Mouse (Mus musculus): ENCODE measurements at regions not wholly inside any gene's neighbourhood (a gene's known extent, or its start where the extent isn't known, plus 50 kb on each side); places are given as distances from the start of the nearest gene placed in this dataset.
A peak's percentile ranks its signal among the peaks of the same experiment; 100 is the strongest.

DNA sequence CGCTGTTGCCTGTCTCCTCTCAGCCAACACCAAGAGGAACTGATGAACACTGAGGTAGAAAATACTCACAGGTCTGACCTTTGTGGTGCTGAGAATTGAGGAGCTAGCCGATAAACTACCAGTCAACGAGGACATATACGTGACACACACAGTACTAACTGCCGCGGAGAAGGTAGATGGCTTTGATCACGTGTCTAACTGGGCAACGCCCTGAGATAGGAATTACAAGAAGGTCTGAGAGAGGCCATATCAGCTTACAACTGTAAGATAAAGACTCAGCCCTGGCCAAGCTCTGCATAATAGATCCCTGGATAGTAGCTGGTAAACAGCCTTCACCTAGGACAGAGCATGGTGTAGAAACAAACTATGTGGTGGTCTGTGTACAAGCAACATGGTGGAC lies 418.1 kb downstream of the Lmo4 start:
- WGBS, result 92% methylated on average over 8 of the region's 8 CpGs
- ATAC-seq (replicated peaks; ENCODE audit: low FRiP score, low read depth), result no peak
- H3K4me2 ChIP-seq (ENCODE audit: low read length), result no peak overlapping the region

DNA sequence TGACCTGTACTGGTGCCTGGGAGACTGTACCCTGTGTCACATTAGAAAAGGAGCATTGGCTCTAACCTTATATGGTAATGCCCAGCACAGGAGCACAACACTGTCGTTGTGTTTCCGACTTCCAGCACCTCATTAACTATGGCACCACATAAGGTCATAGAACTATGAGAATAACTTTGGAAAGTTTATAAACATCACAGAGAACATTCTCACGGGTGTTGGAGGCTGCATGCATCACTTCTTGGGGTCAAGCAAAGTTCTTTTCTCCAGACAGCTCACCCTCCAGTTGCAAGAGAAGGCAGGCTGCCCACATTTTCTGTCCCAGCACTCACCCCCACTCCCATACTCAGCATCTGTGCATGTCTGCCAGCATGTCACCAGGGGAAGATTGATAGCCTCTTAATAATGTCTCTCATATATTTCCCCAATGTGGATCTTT lies 420.6 kb downstream of the Lmo4 start:
- no peak overlapping the region for H3K4me3 ChIP-seq (replicated peaks; ENCODE audit: low read depth, low read length)
- WGBS, result 37% methylated on average over 3 of the region's 3 CpGs
- no peak for ATAC-seq (replicated peaks; ENCODE audit: low FRiP score, low read depth)
- no peak for TF ChIP-seq CTCF (IDR thresholded peaks at IDR 0.05; ENCODE audit: low read depth)
- DNase-seq (ENCODE audit: low spot score), result peak; percentile 15
- no peaks in the 10 kb centered on the region for H3K36me3 ChIP-seq (ENCODE audit: insufficient read depth, low read length)
- H3K27ac ChIP-seq, result no peak overlapping the region
- no peaks in the 10 kb centered on the region for H3K9me3 ChIP-seq (replicated peaks; ENCODE audit: low read length)
- no peaks in the 10 kb centered on the region for H3K27me3 ChIP-seq (ENCODE audit: insufficient read depth, low read length)
- no peaks in the 10 kb centered on the region for H3K4me1 ChIP-seq (replicated peaks; ENCODE audit: insufficient read depth, low read length)
- no peak overlapping the region for H3K4me2 ChIP-seq (ENCODE audit: low read length)
- no peak overlapping the region for H3K9ac ChIP-seq (ENCODE audit: low read depth, low read length)

More for the DNA sequence above, 418.1 kb downstream of the Lmo4 start:
- Histone ChIP-seq H3K4me1 (replicated peaks; ENCODE audit: insufficient read depth, low read length) (no peaks in the 10 kb centered on the region), H3K27me3 (ENCODE audit: insufficient read depth, low read length) (no peaks in the 10 kb centered on the region), H3K9me3 (replicated peaks; ENCODE audit: low read length) (no peaks in the 10 kb centered on the region), H3K27ac (no peak overlapping the region), H3K9ac (ENCODE audit: low read depth, low read length) (no peak overlapping the region), H3K36me3 (ENCODE audit: insufficient read depth, low read length) (no peaks in the 10 kb centered on the region), H3K4me3 (replicated peaks; ENCODE audit: low read depth, low read length) (no peak overlapping the region)
- no peak for DNase-seq (ENCODE audit: low spot score)
- TF ChIP-seq CTCF (IDR thresholded peaks at IDR 0.05; ENCODE audit: low read depth), result no peak

DNA sequence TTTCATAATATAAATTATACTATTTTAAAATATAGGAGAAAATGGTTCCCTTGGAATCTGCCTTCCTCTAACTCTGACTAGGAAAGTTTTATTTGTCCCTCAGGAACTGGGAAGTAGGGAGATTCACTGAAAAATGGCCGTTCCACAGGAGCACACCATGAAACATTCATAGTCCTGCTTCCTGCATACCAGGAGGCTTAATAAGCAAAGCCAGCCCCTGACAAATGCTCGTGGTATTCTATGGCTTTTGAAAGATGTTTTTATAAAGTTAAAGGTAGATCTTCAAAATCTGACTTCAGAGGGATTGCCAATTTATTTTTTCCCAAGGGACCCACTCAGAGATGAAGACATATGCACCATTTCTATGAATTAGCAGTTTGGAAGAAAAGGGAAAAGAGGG lies 426.9 kb downstream of the Lmo4 start:
- DNase-seq (ENCODE audit: low spot score), result no peak
- Histone ChIP-seq H3K4me1 (replicated peaks; ENCODE audit: insufficient read depth, low read length) (no peaks in the 10 kb centered on the region), H3K27ac (no peak overlapping the region), H3K4me2 (ENCODE audit: low read length) (no peak overlapping the region), H3K4me3 (replicated peaks; ENCODE audit: low read depth, low read length) (no peak overlapping the region), H3K9me3 (replicated peaks; ENCODE audit: low read length) (no peaks in the 10 kb centered on the region), H3K36me3 (ENCODE audit: insufficient read depth, low read length) (no peaks in the 10 kb centered on the region), H3K9ac (ENCODE audit: low read depth, low read length) (no peak overlapping the region), H3K27me3 (ENCODE audit: insufficient read depth, low read length) (no peaks in the 10 kb centered on the region)
- WGBS, result 42% methylated on average over 2 of the region's 2 CpGs
- TF ChIP-seq CTCF (IDR thresholded peaks at IDR 0.05; ENCODE audit: low read depth), result no peak
- no peak for ATAC-seq (replicated peaks; ENCODE audit: low FRiP score, low read depth)

DNA sequence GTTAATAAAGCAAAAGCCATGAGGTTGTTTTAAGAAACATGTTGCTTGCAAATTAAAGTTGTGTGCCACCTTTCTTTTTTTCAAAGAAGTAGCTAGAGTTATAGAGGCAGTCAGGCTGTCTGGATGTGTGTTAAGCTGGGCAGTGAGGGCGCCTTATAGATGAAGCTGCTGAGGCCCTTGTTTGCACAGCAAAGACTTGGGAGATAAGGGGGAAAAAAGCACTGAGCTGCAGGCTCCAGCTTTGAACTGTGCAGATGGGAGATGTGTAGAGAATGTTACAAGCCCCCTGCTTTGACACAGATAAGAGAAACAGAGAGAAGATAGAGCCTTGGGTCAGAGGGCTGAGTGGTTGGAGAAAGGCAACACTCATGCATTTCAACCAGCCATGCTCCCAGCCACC lies 445.7 kb downstream of the Lmo4 start:
- Histone ChIP-seq H3K9ac (ENCODE audit: low read depth, low read length) (no peak overlapping the region), H3K4me3 (replicated peaks; ENCODE audit: low read depth, low read length) (no peak overlapping the region), H3K27me3 (ENCODE audit: insufficient read depth, low read length) (no peaks in the 10 kb centered on the region), H3K36me3 (ENCODE audit: insufficient read depth, low read length) (no peaks in the 10 kb centered on the region), H3K9me3 (replicated peaks; ENCODE audit: low read length) (no peaks in the 10 kb centered on the region), H3K4me2 (ENCODE audit: low read length) (no peak overlapping the region), H3K4me1 (replicated peaks; ENCODE audit: insufficient read depth, low read length) (no peaks in the 10 kb centered on the region), H3K27ac (no peak overlapping the region)
- WGBS, result 96% methylated on average over 1 of the region's 1 CpGs
- ATAC-seq (replicated peaks; ENCODE audit: low FRiP score, low read depth) (no peak), DNase-seq (ENCODE audit: low spot score) (no peak)
- TF ChIP-seq CTCF (IDR thresholded peaks at IDR 0.05; ENCODE audit: low read depth), result no peak

DNA sequence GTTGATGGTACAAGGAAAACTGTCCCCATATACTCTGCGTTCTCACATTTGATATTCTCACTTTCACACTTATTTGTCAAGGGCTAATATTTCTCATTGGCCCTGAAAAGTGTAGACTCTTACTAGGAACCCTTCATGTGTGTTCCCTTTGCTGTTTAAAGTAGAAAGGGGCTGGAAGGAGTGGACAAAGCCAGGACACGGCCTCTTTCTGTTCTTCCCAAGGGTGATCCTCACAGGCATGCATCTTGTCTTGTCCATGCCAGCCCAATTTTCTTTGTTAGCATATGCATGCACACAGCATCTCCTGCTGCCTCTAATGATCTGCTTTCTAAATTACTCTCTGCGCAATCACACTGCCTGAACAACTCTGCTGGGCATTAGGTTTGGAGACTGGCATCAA lies 451.8 kb downstream of the Lmo4 start:
- Histone ChIP-seq H3K9ac (ENCODE audit: low read depth, low read length) (no peak overlapping the region), H3K27ac (no peak overlapping the region), H3K4me2 (ENCODE audit: low read length) (no peak overlapping the region), H3K4me3 (replicated peaks; ENCODE audit: low read depth, low read length) (no peak overlapping the region), H3K4me1 (replicated peaks; ENCODE audit: insufficient read depth, low read length) (no peaks in the 10 kb centered on the region; the same call in 1 of the 2 replicates), H3K9me3 (replicated peaks; ENCODE audit: low read length) (no peaks in the 10 kb centered on the region), H3K36me3 (ENCODE audit: insufficient read depth, low read length) (no peaks in the 10 kb centered on the region), H3K27me3 (ENCODE audit: insufficient read depth, low read length) (no peaks in the 10 kb centered on the region)
- ATAC-seq (replicated peaks; ENCODE audit: low FRiP score, low read depth) (no peak), DNase-seq (ENCODE audit: low spot score) (no peak)
- TF ChIP-seq CTCF (IDR thresholded peaks at IDR 0.05; ENCODE audit: low read depth), result no peak
- WGBS, result 84% methylated on average over 3 of the region's 3 CpGs

DNA sequence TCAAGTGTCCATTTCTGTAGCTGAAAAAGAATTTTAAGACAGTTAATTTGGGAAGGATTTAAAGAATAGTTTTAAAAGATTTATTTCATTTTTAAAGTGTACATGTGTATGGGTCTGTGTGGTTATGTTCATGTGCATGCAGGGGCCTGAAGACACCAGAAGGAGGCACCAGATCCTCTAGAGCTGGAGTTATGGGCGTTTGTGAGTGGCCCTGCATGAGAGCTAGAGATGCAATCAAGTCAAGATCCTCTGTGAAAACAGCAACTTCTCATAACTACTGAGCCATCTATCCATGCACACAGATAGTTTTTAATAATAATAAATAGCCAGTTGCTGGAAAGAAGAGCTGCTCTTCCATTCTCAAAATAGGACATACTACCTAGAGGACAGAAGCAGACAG lies 452.4 kb downstream of the Lmo4 start:
- H3K4me1 ChIP-seq (replicated peaks; ENCODE audit: insufficient read depth, low read length), result no peaks in the 10 kb centered on the region; the same call in 1 of the 2 replicates
- H3K9ac ChIP-seq (ENCODE audit: low read depth, low read length), result no peak overlapping the region
- no peak overlapping the region for H3K4me3 ChIP-seq (replicated peaks; ENCODE audit: low read depth, low read length)
- WGBS, result 83% methylated on average over 1 of the region's 1 CpGs
- no peaks in the 10 kb centered on the region for H3K9me3 ChIP-seq (replicated peaks; ENCODE audit: low read length)
- ATAC-seq (replicated peaks; ENCODE audit: low FRiP score, low read depth) (no peak), DNase-seq (ENCODE audit: low spot score) (no peak)
- H3K4me2 ChIP-seq (ENCODE audit: low read length), result no peak overlapping the region
- H3K27me3 ChIP-seq (ENCODE audit: insufficient read depth, low read length), result no peaks in the 10 kb centered on the region
- H3K27ac ChIP-seq, result no peak overlapping the region
- TF ChIP-seq CTCF (IDR thresholded peaks at IDR 0.05; ENCODE audit: low read depth), result peak; percentile 38; the same call in 1 of the 2 replicates
- no peaks in the 10 kb centered on the region for H3K36me3 ChIP-seq (ENCODE audit: insufficient read depth, low read length)

DNA sequence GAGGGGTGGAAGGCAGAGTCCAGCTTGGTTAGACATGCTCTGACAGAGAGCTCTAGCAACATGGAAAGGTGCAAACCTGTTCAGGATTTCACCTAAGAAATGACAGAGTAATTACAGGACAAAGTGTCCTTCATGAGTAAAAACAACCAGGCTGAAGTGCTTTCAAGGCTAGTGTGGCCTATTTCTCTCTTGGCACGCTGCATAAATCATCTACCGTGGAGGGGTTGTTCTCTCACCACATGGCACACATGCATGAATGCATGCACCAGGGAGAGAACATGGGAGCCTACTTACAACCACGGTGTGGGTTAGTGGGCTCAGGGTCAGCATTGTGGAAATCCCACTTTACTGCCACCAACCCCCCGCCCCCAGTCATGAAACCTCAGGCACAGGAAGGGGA lies 454.9 kb downstream of the Lmo4 start:
- Histone ChIP-seq H3K36me3 (ENCODE audit: insufficient read depth, low read length) (no peaks in the 10 kb centered on the region), H3K9ac (ENCODE audit: low read depth, low read length) (no peak overlapping the region), H3K4me1 (replicated peaks; ENCODE audit: insufficient read depth, low read length) (no peaks in the 10 kb centered on the region; the same call in 1 of the 2 replicates), H3K4me2 (ENCODE audit: low read length) (no peak overlapping the region), H3K27ac (no peak overlapping the region), H3K9me3 (replicated peaks; ENCODE audit: low read length) (no peaks in the 10 kb centered on the region), H3K27me3 (ENCODE audit: insufficient read depth, low read length) (no peaks in the 10 kb centered on the region), H3K4me3 (replicated peaks; ENCODE audit: low read depth, low read length) (no peak overlapping the region)
- ATAC-seq (replicated peaks; ENCODE audit: low FRiP score, low read depth), result no peak
- WGBS, result 55% methylated on average over 4 of the region's 4 CpGs
- no peak for TF ChIP-seq CTCF (IDR thresholded peaks at IDR 0.05; ENCODE audit: low read depth)
- DNase-seq (ENCODE audit: low spot score), result no peak
